Mouse (Mus musculus) forebrain, embryonic 16.5 days (tissue): ENCODE results near the gene Trp53i11. TPM values are rescaled to one million over a fixed set of nuclear protein-coding genes. Genes with fewer than 3 reads are reported as not detected.
A peak's percentile ranks its signal among the peaks of the same experiment; 100 is the strongest.

Experiments used
- ATAC-seq: fragments of 200-750 bp; cut with Nextera tagmentation; 2 replicates; pipeline ENCODE4 v1.8.0; 2017; ENCODE audit warnings: mild to moderate bottlenecking, moderate library complexity
- H3K27ac ChIP-seq: fragments of 300-500 bp; sonication (generic); 2 replicates; pipeline ENCODE4 v1.5.1; 2014; ENCODE audit warnings: low read length, control low read depth
- H3K27me3 ChIP-seq: fragments of 300-500 bp; sonication (generic); replicated peaks from 2 replicates; pipeline ENCODE4 v1.6.1; 2014; ENCODE audit warnings: low read length; ENCODE audit not compliant: control insufficient read depth, insufficient read depth
- H3K36me3 ChIP-seq: fragments of 300-500 bp; sonication (generic); 2 replicates; pipeline ENCODE4 v1.6.1; 2014; ENCODE audit not compliant: control insufficient read depth, insufficient read depth
- H3K4me1 ChIP-seq: fragments of 300-500 bp; sonication (generic); replicated peaks from 2 replicates; pipeline ENCODE4 v1.6.1; 2014; ENCODE audit warnings: low read length; ENCODE audit not compliant: control insufficient read depth, insufficient read depth
- H3K4me2 ChIP-seq: fragments of 300-500 bp; sonication (generic); 2 replicates; pipeline ENCODE4 v1.6.1; 2014; ENCODE audit warnings: mild to moderate bottlenecking, low read length, control low read depth
- H3K4me3 ChIP-seq: fragments of 300-500 bp; sonication (generic); replicated peaks from 2 replicates; pipeline ENCODE4 v1.5.1; 2014; ENCODE audit warnings: mild to moderate bottlenecking, low read length, control low read depth
- H3K9ac ChIP-seq: fragments of 300-500 bp; sonication (generic); replicated peaks from 2 replicates; pipeline ENCODE4 v1.6.1; 2014; ENCODE audit warnings: low read depth, low read length, control low read depth
- H3K9me3 ChIP-seq: fragments of 300-500 bp; sonication (generic); 2 replicates; pipeline ENCODE4 v1.6.1; 2016; ENCODE audit warnings: low read length; ENCODE audit not compliant: control insufficient read depth
- WGBS: fragments of 180-500 bp; shearing (Covaris S2); extraction: QIAGEN DNeasy Blood & Tissue Kit; methylation state at CpG from one replicate; pipeline ENCODE4 v1.1.7; 2014; 5-methylcytosine and 5-hydroxymethylcytosine counted together
- polyA plus RNA-seq: library from polyadenylated mRNA; unstranded; fragments of >200 nt; fragmentation: Nextera tagmentation; extraction: Ambion mirVana; gene quantifications from 2 replicates; pipeline ENCODE4 v1.2.1, GENCODE M21; 2015

The Trp53i11 gene
- polyA plus RNA-seq, 1 experiment from 2014 or later, result 110 TPM

GRCm38 (mm10) chr2:93177668-93178312 is 9.6 kb upstream of the Trp53i11 start:
- H3K4me3 ChIP-seq, result no peak overlapping the region
- 62% methylated on average over 20 of the region's 20 CpGs for WGBS
- H3K4me1 ChIP-seq, result peaks cover 43% of the 10 kb centered on the region
- H3K9me3 ChIP-seq, result no peaks in the 10 kb centered on the region
- peak overlapping the region; percentile 71; the same call in 1 of the 2 replicates for H3K27ac ChIP-seq
- H3K4me2 ChIP-seq, result no peak overlapping the region
- H3K36me3 ChIP-seq, result no peaks in the 10 kb centered on the region
- no peak overlapping the region for H3K9ac ChIP-seq
- no peaks in the 10 kb centered on the region for H3K27me3 ChIP-seq
- ATAC-seq, result peak; percentile 23

- Histone ChIP-seq H3K4me1 (peaks cover 43% of the 10 kb centered on the region), H3K27ac (no peak overlapping the region), H3K9ac (no peak overlapping the region), H3K4me3 (no peak overlapping the region), H3K9me3 (no peaks in the 10 kb centered on the region), H3K36me3 (no peaks in the 10 kb centered on the region), H3K27me3 (no peaks in the 10 kb centered on the region), H3K4me2 (no peak overlapping the region)
- ATAC-seq, result no peak
- 78% methylated on average over 4 of the region's 4 CpGs for WGBS
Observed at GRCm38 (mm10) chr2:93178313-93178677, 9.1 kb upstream of the Trp53i11 start.

- Histone ChIP-seq H3K27ac (no peak overlapping the region), H3K9ac (peak overlapping the region; percentile 80; the same call in 1 of the 2 replicates), H3K9me3 (no peaks in the 10 kb centered on the region), H3K36me3 (no peaks in the 10 kb centered on the region), H3K27me3 (no peaks in the 10 kb centered on the region), H3K4me1 (peaks cover 43% of the 10 kb centered on the region), H3K4me3 (no peak overlapping the region), H3K4me2 (peak overlapping the region; percentile 64)
- ATAC-seq, result no peak
- WGBS, result 61% methylated on average over 5 of the region's 5 CpGs
Observed at GRCm38 (mm10) chr2:93179603-93180002, 7.7 kb upstream of the Trp53i11 start.

GRCm38 (mm10) chr2:93180077-93180844 is 7.1 kb upstream of the Trp53i11 start:
- Histone ChIP-seq H3K4me2 (peak overlapping the region; percentile 64), H3K27ac (peak overlapping the region; percentile 48), H3K9ac (peak overlapping the region; percentile 80), H3K4me3 (peak overlapping the region; percentile 37), H3K27me3 (no peaks in the 10 kb centered on the region), H3K9me3 (no peaks in the 10 kb centered on the region), H3K36me3 (no peaks in the 10 kb centered on the region), H3K4me1 (peaks cover 39% of the 10 kb centered on the region)
- ATAC-seq, result peak; percentile 5; the same call in 1 of the 2 replicates
- WGBS, result 2% methylated on average over 41 of the region's 41 CpGs

GRCm38 (mm10) chr2:93182859-93183258 is 4.5 kb upstream of the Trp53i11 start:
- Histone ChIP-seq H3K27me3 (no peaks in the 10 kb centered on the region), H3K4me3 (no peak overlapping the region), H3K27ac (no peak overlapping the region), H3K4me1 (peaks cover 23% of the 10 kb centered on the region), H3K9ac (no peak overlapping the region), H3K4me2 (no peak overlapping the region), H3K9me3 (no peaks in the 10 kb centered on the region), H3K36me3 (no peaks in the 10 kb centered on the region)
- no peak for ATAC-seq
- WGBS, result 82% methylated on average over 11 of the region's 11 CpGs

GRCm38 (mm10) chr2:93188020-93188760 is 842 bp downstream of the Trp53i11 start:
- Histone ChIP-seq H3K9ac (peak overlapping the region; percentile 99), H3K9me3 (no peaks in the 10 kb centered on the region), H3K36me3 (no peaks in the 10 kb centered on the region), H3K27me3 (no peaks in the 10 kb centered on the region), H3K4me3 (peak overlapping the region; percentile 89), H3K4me1 (peaks cover 51% of the 10 kb centered on the region), H3K27ac (peak overlapping the region; percentile 93), H3K4me2 (peak overlapping the region; percentile 89)
- 0% methylated on average over 51 of the region's 53 CpGs for WGBS
- peak; percentile 27 for ATAC-seq

- Histone ChIP-seq H3K27me3 (no peaks in the 10 kb centered on the region), H3K27ac (peak overlapping the region; percentile 93), H3K9ac (peak overlapping the region; percentile 99), H3K4me1 (peaks cover 51% of the 10 kb centered on the region), H3K9me3 (no peaks in the 10 kb centered on the region), H3K4me3 (peak overlapping the region; percentile 89), H3K4me2 (peak overlapping the region; percentile 89), H3K36me3 (no peaks in the 10 kb centered on the region)
- ATAC-seq, result peak; percentile 40
- 7% methylated on average over 19 of the region's 19 CpGs for WGBS
Observed at GRCm38 (mm10) chr2:93188761-93189458, 1.6 kb downstream of the Trp53i11 start.

GRCm38 (mm10) chr2:93190771-93191487 is 3.6 kb downstream of the Trp53i11 start:
- no peak for ATAC-seq
- Histone ChIP-seq H3K4me1 (peaks cover 59% of the 10 kb centered on the region), H3K36me3 (no peaks in the 10 kb centered on the region), H3K27ac (no peak overlapping the region; the same call in 1 of the 2 replicates), H3K9ac (peak overlapping the region; percentile 44; the same call in 1 of the 2 replicates), H3K27me3 (no peaks in the 10 kb centered on the region), H3K9me3 (no peaks in the 10 kb centered on the region), H3K4me3 (peak overlapping the region; percentile 21), H3K4me2 (peak overlapping the region; percentile 42)
- WGBS, result 23% methylated on average over 9 of the region's 9 CpGs
